ENCODE assay signal across 19 mouse cellular contexts in genomic region chr2:21282505-21283200, GRCm38 (mm10).
DNase-seq lines count a peak whose midpoint lies in the region; ATAC-seq lines count a peak whose summit lies in the region.
"Had no signal": no experiment of that assay in that cellular context is flagged by ENCODE, and none has a peak within 500 bp of the region (broad histone marks: within the 10 kb centered on the region; RNA-seq: fewer than 3 reads in every experiment).

No protein-coding gene starts in this region.

- WGBS in neural tube, embryonic 14.5 days = 72% methylated on average over 14 of the region's 14 CpGs
- WGBS in forebrain, embryonic 11.5 days = 32% methylated on average over 14 of the region's 14 CpGs
- 63% methylated on average over 14 of the region's 14 CpGs for WGBS in hindbrain, embryonic 15.5 days
- 58% methylated on average over 14 of the region's 14 CpGs for WGBS in midbrain, embryonic 16.5 days
- WGBS in embryonic facial prominence, embryonic 10.5 days = 70% methylated on average over 14 of the region's 14 CpGs

- no peaks in the 10 kb centered on the region for H3K36me3 ChIP-seq in neural tube, embryonic 14.5 days (ENCODE audit: control insufficient read depth, insufficient read depth, low read length)
- H3K36me3 ChIP-seq in forebrain, embryonic 11.5 days (ENCODE audit: control insufficient read depth, insufficient read depth, low read length) = no peaks in the 10 kb centered on the region
- no peaks in the 10 kb centered on the region for H3K36me3 ChIP-seq in hindbrain, embryonic 15.5 days
- no peaks in the 10 kb centered on the region for H3K36me3 ChIP-seq in midbrain, embryonic 16.5 days (ENCODE audit: control insufficient read depth, insufficient read depth, low read length)
- no peaks in the 10 kb centered on the region for H3K36me3 ChIP-seq in embryonic facial prominence, embryonic 10.5 days (replicated peaks)
- H3K36me3 ChIP-seq: G1E; liver, embryonic 15.5 days had no signal

- DNase-seq in neural tube, embryonic 10.5 days (ENCODE audit: extremely low spot score, low spot score) = no peak
- DNase-seq in forebrain, embryonic 11.5 days (ENCODE audit: low spot score) = no peak
- no peak for DNase-seq in kidney, postnatal 14 days
- no peak for DNase-seq in adrenal gland, adult 8-10 months
- DNase-seq in embryonic facial prominence, embryonic 10.5 days (ENCODE audit: low spot score) = no peak
- DNase-seq: cerebellum, adult 11 months; cerebellum, postnatal 36 days; heart, postnatal 4 days; kidney, postnatal 10 days; lung, postnatal 14 days had no signal

- H3K4me2 ChIP-seq in neural tube, embryonic 14.5 days (ENCODE audit: low read depth, low read length) = no peak overlapping the region
- H3K4me2 ChIP-seq in forebrain, embryonic 11.5 days (ENCODE audit: low read depth, low read length, severe bottlenecking) = peak overlapping the region; percentile 9; the same call in 1 of the 2 replicates
- H3K4me2 ChIP-seq in hindbrain, embryonic 15.5 days = no peak overlapping the region
- no peak overlapping the region for H3K4me2 ChIP-seq in midbrain, embryonic 16.5 days (ENCODE audit: low read length)
- H3K4me2 ChIP-seq: liver, embryonic 15.5 days had no signal

- H3K4me3 ChIP-seq in neural tube, embryonic 14.5 days (ENCODE audit: low read depth, low read length) = no peak overlapping the region
- H3K4me3 ChIP-seq in forebrain, embryonic 11.5 days (ENCODE audit: low read depth, low read length) = no peak overlapping the region
- no peak overlapping the region for H3K4me3 ChIP-seq in hindbrain, embryonic 15.5 days
- H3K4me3 ChIP-seq in midbrain, embryonic 16.5 days (ENCODE audit: low read depth, low read length) = no peak overlapping the region
- H3K4me3 ChIP-seq in embryonic facial prominence, embryonic 10.5 days = no peak overlapping the region
- H3K4me3 ChIP-seq: erythroblast, embryonic 14.5 days; liver, embryonic 15.5 days; megakaryocyte, embryonic 14.5 days had no signal

- no peak overlapping the region for H3K9ac ChIP-seq in neural tube, embryonic 14.5 days (replicated peaks; ENCODE audit: low read depth, low read length)
- H3K9ac ChIP-seq in forebrain, embryonic 11.5 days (ENCODE audit: low read length) = no peak overlapping the region; the same call in 1 of the 2 replicates
- H3K9ac ChIP-seq in hindbrain, embryonic 15.5 days = no peak overlapping the region
- no peak overlapping the region for H3K9ac ChIP-seq in midbrain, embryonic 16.5 days (ENCODE audit: low read depth, low read length)
- H3K9ac ChIP-seq: liver, embryonic 15.5 days had no signal

- no peak overlapping the region for H3K27ac ChIP-seq in neural tube, embryonic 14.5 days (ENCODE audit: low read depth, low read length)
- peak overlapping the region; percentile 33; the same call in 1 of the 2 replicates for H3K27ac ChIP-seq in forebrain, embryonic 11.5 days (ENCODE audit: low read depth, low read length)
- 0 out of 2 replicates have a peak overlapping the region, but pooled peaks have one; percentile 34 for H3K27ac ChIP-seq in hindbrain, embryonic 15.5 days (replicated peaks)
- no peak overlapping the region for H3K27ac ChIP-seq in midbrain, embryonic 16.5 days (ENCODE audit: low read length)
- no peak overlapping the region for H3K27ac ChIP-seq in embryonic facial prominence, embryonic 10.5 days (replicated peaks)
- H3K27ac ChIP-seq: liver, embryonic 15.5 days; stomach, postnatal 0 days had no signal

- no peaks in the 10 kb centered on the region for H3K27me3 ChIP-seq in neural tube, embryonic 14.5 days (ENCODE audit: control insufficient read depth, insufficient read depth, low read length)
- H3K27me3 ChIP-seq in forebrain, embryonic 11.5 days (ENCODE audit: control insufficient read depth, insufficient read depth, low read length) = no peaks in the 10 kb centered on the region
- no peaks in the 10 kb centered on the region for H3K27me3 ChIP-seq in hindbrain, embryonic 15.5 days
- H3K27me3 ChIP-seq in midbrain, embryonic 16.5 days (ENCODE audit: control insufficient read depth, insufficient read depth, low read depth, low read length) = no peaks in the 10 kb centered on the region
- no peaks in the 10 kb centered on the region for H3K27me3 ChIP-seq in embryonic facial prominence, embryonic 10.5 days (replicated peaks; ENCODE audit: low read depth, poor library complexity, severe bottlenecking)
- H3K27me3 ChIP-seq: liver, embryonic 15.5 days had no signal

- ATAC-seq in neural tube, embryonic 14.5 days (ENCODE audit: low read depth) = peak; percentile 45
- peak; percentile 88 for ATAC-seq in forebrain, embryonic 11.5 days (replicated peaks; ENCODE audit: low FRiP score)
- ATAC-seq in hindbrain, embryonic 15.5 days (ENCODE audit: low FRiP score, low read depth) = peak; percentile 76
- ATAC-seq in midbrain, embryonic 16.5 days = peak; percentile 75
- ATAC-seq: intestine, postnatal 0 days had no signal

- H3K4me1 ChIP-seq in neural tube, embryonic 14.5 days (ENCODE audit: control insufficient read depth, insufficient read depth, low read length) = no peaks in the 10 kb centered on the region
- peaks cover 6% of the 10 kb centered on the region for H3K4me1 ChIP-seq in forebrain, embryonic 11.5 days (replicated peaks; ENCODE audit: control insufficient read depth, insufficient read depth, low read length)
- H3K4me1 ChIP-seq in hindbrain, embryonic 15.5 days (replicated peaks) = peaks cover 13% of the 10 kb centered on the region
- H3K4me1 ChIP-seq in midbrain, embryonic 16.5 days (ENCODE audit: control insufficient read depth, insufficient read depth, low read length) = no peaks in the 10 kb centered on the region
- no peaks in the 10 kb centered on the region for H3K4me1 ChIP-seq in embryonic facial prominence, embryonic 10.5 days
- H3K4me1 ChIP-seq: liver, embryonic 15.5 days had no signal

- H3K9me3 ChIP-seq in neural tube, embryonic 14.5 days (ENCODE audit: control insufficient read depth, low read length) = no peaks in the 10 kb centered on the region
- H3K9me3 ChIP-seq in forebrain, embryonic 11.5 days (ENCODE audit: control insufficient read depth, low read length) = no peaks in the 10 kb centered on the region
- no peaks in the 10 kb centered on the region for H3K9me3 ChIP-seq in hindbrain, embryonic 15.5 days
- 0 out of 2 replicates have a peak, but pooled peaks cover 2% of the 10 kb centered on the region for H3K9me3 ChIP-seq in midbrain, embryonic 16.5 days (replicated peaks; ENCODE audit: control insufficient read depth, low read length, poor library complexity, severe bottlenecking)
- no peaks in the 10 kb centered on the region for H3K9me3 ChIP-seq in embryonic facial prominence, embryonic 10.5 days
- H3K9me3 ChIP-seq: G1E; liver, embryonic 15.5 days; megakaryocyte, embryonic 14.5 days had no signal

Comparison
In these comparisons a context has a peak if more than half of its experiments do, and no peak if none do; other contexts are left out.
1. H3K27ac ChIP-seq: peak in forebrain, embryonic 11.5 days (single experiment) and hindbrain, embryonic 15.5 days (single experiment); none in neural tube, embryonic 14.5 days (single experiment), midbrain, embryonic 16.5 days (single experiment) and embryonic facial prominence, embryonic 10.5 days (single experiment).
2. Peak in every context shown above with its lines, with median percentiles within 50 percentile points of each other: ATAC-seq.